Mouse (Mus musculus) thymus, adult 2 months (tissue): ENCODE results near the gene Gm20388. TPM values are rescaled to one million over a fixed set of nuclear protein-coding genes. Genes with fewer than 3 reads are reported as not detected.
A peak's percentile ranks its signal among the peaks of the same experiment; 100 is the strongest.
"Not testable (repeated sequence)": the region's sequence is repeated elsewhere in the genome, so short reads cannot be mapped to it uniquely, and the experiment has no call there.

ENCODE experiments used
- DNase-seq: peaks from one replicate; pipeline ENCODE4 v3.0.0; 2021
- H3K27ac ChIP-seq: fragments of 200-500 bp; 2 replicates; pipeline ENCODE4 v1.5.1; 2012; ENCODE audit warnings: low read length, control low read depth; ENCODE audit not compliant: control insufficient read depth, insufficient read depth
- H3K27me3 ChIP-seq: fragments of 200-500 bp; 2 replicates; pipeline ENCODE4 v1.6.1; 2012; ENCODE audit warnings: mild to moderate bottlenecking, low read length, moderate library complexity, mixed read lengths; ENCODE audit not compliant: control insufficient read depth, insufficient read depth
- H3K36me3 ChIP-seq: fragments of 200-500 bp; 2 replicates; pipeline ENCODE4 v1.6.1; 2012; ENCODE audit warnings: mild to moderate bottlenecking, low read length, moderate library complexity; ENCODE audit not compliant: control insufficient read depth, insufficient read depth
- H3K4me1 ChIP-seq: fragments of 200-500 bp; replicated peaks from 2 replicates; pipeline ENCODE4 v1.6.1; 2012; ENCODE audit warnings: low read length; ENCODE audit not compliant: control insufficient read depth, insufficient read depth
- H3K4me3 ChIP-seq: fragments of 200-500 bp; 2 replicates; pipeline ENCODE4 v1.5.1; 2012; ENCODE audit warnings: mild to moderate bottlenecking, low read length, control low read depth, moderate library complexity; ENCODE audit not compliant: control insufficient read depth, insufficient read depth
- CTCF ChIP-seq: fragments of 200-500 bp; IDR thresholded peaks from 2 replicates; pipeline ENCODE4 v1.5.1; 2012; ENCODE audit warnings: mild to moderate bottlenecking, control low read depth, low read length, moderate library complexity, borderline replicate concordance; ENCODE audit not compliant: control insufficient read depth, poor library complexity, insufficient read depth; ENCODE audit errors: extremely low read depth
- POLR2A ChIP-seq: fragments of 200-500 bp; IDR thresholded peaks from 2 replicates; pipeline ENCODE4 v1.6.1; 2012; ENCODE audit warnings: mild to moderate bottlenecking, low read length, control low read depth, moderate library complexity; ENCODE audit not compliant: control insufficient read depth, poor library complexity, insufficient read depth; ENCODE audit errors: extremely low read depth
- WGBS: fragments of 180-500 bp; shearing (Covaris S2); methylation state at CpG from one replicate; pipeline ENCODE4 v1.1.7; 2018; 5-methylcytosine and 5-hydroxymethylcytosine counted together
- polyA plus RNA-seq: library from polyadenylated mRNA; depleted of rRNA; stranded (reverse); fragments of >200 nt; gene quantifications from 2 replicates; pipeline ENCODE4 v1.2.3, GENCODE M21; 2012

Gene Gm20388
- polyA plus RNA-seq, 1 experiment: 103 TPM

- Histone ChIP-seq H3K27me3 (no peaks in the 10 kb centered on the region), H3K27ac (no peak overlapping the region), H3K4me1 (peaks cover 32% of the 10 kb centered on the region), H3K36me3 (no peaks in the 10 kb centered on the region), H3K4me3 (no peak overlapping the region)
- WGBS: 46% methylated on average over 7 of the region's 7 CpGs
- TF ChIP-seq POLR2A (no peak), CTCF (no peak)
- DNase-seq: no peak
Measured at GRCm38 (mm10) chr8:122319708-122320075, 2409.1 kb downstream of the Gm20388 start.

GRCm38 (mm10) chr8:122320541-122320940 is 2409.9 kb downstream of the Gm20388 start:
- Histone ChIP-seq H3K36me3 (no peaks in the 10 kb centered on the region), H3K4me3 (no peak overlapping the region), H3K4me1 (peaks cover 29% of the 10 kb centered on the region)

GRCm38 (mm10) chr8:122321455-122321921 is 2410.8 kb downstream of the Gm20388 start:
- no peak for DNase-seq
- 94% methylated on average over 10 of the region's 10 CpGs for WGBS
- Histone ChIP-seq H3K27me3 (no peaks in the 10 kb centered on the region), H3K4me3 (no peak overlapping the region), H3K4me1 (peaks cover 29% of the 10 kb centered on the region), H3K27ac (no peak overlapping the region), H3K36me3 (no peaks in the 10 kb centered on the region)
- TF ChIP-seq CTCF (no peak), POLR2A (no peak)

More at GRCm38 (mm10) chr8:122320541-122320940, 2409.9 kb downstream of the Gm20388 start:
- 93% methylated on average over 3 of the region's 3 CpGs for WGBS
- DNase-seq: no peak
- H3K27ac ChIP-seq: no peak overlapping the region
- no peak for TF ChIP-seq CTCF
- TF ChIP-seq POLR2A: no peak
- H3K27me3 ChIP-seq: no peaks in the 10 kb centered on the region

GRCm38 (mm10) chr8:122322126-122322525 is 2411.5 kb downstream of the Gm20388 start:
- no peaks in the 10 kb centered on the region for H3K27me3 ChIP-seq
- no peaks in the 10 kb centered on the region for H3K36me3 ChIP-seq
- no peak for DNase-seq
- TF ChIP-seq CTCF (no peak), POLR2A (no peak)
- peaks cover 29% of the 10 kb centered on the region for H3K4me1 ChIP-seq
- WGBS: 97% methylated on average over 7 of the region's 7 CpGs
- no peak overlapping the region for H3K27ac ChIP-seq
- no peak overlapping the region for H3K4me3 ChIP-seq

- H3K4me1 ChIP-seq: peaks cover 29% of the 10 kb centered on the region
- 89% methylated on average over 11 of the region's 11 CpGs for WGBS
Measured at GRCm38 (mm10) chr8:122322792-122323191, 2412.2 kb downstream of the Gm20388 start.

GRCm38 (mm10) chr8:122323951-122324402 is 2413.3 kb downstream of the Gm20388 start:
- 10% methylated on average over 12 of the region's 13 CpGs for WGBS
- not testable (repeated sequence) for H3K27me3 ChIP-seq, H3K36me3 ChIP-seq, H3K4me3 ChIP-seq
- peak; percentile 21 for DNase-seq
- H3K27ac ChIP-seq: 0 out of 2 replicates have a peak overlapping the region, but pooled peaks have one; percentile 6
- H3K4me1 ChIP-seq: peaks cover 18% of the 10 kb centered on the region

More at GRCm38 (mm10) chr8:122322792-122323191, 2412.2 kb downstream of the Gm20388 start:
- Histone ChIP-seq H3K27ac (no peak overlapping the region), H3K27me3 (no peaks in the 10 kb centered on the region), H3K36me3 (no peaks in the 10 kb centered on the region), H3K4me3 (no peak overlapping the region)
- TF ChIP-seq POLR2A: no peak
- no peak for TF ChIP-seq CTCF
- no peak for DNase-seq

GRCm38 (mm10) chr8:122325196-122325595 is 2414.6 kb downstream of the Gm20388 start:
- H3K27me3 ChIP-seq: no peaks in the 10 kb centered on the region
- no peak overlapping the region for H3K4me3 ChIP-seq
- TF ChIP-seq POLR2A (no peak), CTCF (no peak)
- H3K36me3 ChIP-seq: no peaks in the 10 kb centered on the region
- no peak for DNase-seq
- 93% methylated on average over 2 of the region's 2 CpGs for WGBS
- peaks cover 11% of the 10 kb centered on the region for H3K4me1 ChIP-seq
- no peak overlapping the region for H3K27ac ChIP-seq
